ENCODE assay signal across 13 mouse cellular contexts in the genomic region with DNA sequence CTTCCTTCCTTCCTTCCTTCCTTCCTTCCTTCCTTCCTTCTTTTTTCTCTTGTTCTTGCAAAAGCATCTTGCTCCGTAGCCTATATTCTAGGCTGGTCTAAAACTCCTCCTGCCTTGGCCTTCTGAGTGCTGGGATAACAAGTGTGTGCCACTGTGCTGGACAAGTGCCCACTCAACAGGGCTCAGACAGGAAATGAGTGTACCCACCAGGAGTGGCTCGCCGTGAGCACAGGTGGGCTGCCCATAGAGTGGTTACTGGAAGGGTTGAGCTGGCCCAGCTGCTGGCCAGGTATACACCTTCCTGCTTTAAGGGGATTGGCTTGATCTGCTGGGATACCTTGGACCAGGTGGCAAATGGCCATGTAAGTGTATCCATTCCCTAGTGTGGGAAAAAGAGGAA.
A peak's percentile ranks its signal among the peaks of the same experiment; 100 is the strongest.
DNase-seq lines count a peak whose midpoint lies in the region; ATAC-seq and TF ChIP-seq lines count a peak whose summit lies in the region.
"Had no signal": no experiment of that assay in that cellular context is flagged by ENCODE, and none has a peak within 500 bp of the region (broad histone marks: within the 10 kb centered on the region; RNA-seq: fewer than 3 reads in every experiment).

No protein-coding gene starts in this region.

- no peak for TF ChIP-seq CTCF in layer of hippocampus, adult 2 months (conservative IDR thresholded peaks at IDR 0.05)
- TF ChIP-seq CTCF in small intestine, adult 2 months (IDR thresholded peaks at IDR 0.05; ENCODE audit: extremely low read depth, insufficient read length, insufficient replicate concordance, low read depth, low read length) = no peak

- H3K36me3 ChIP-seq in embryonic facial prominence, embryonic 12.5 days = no peaks in the 10 kb centered on the region
- 0 out of 2 replicates have a peak, but pooled peaks cover 1% of the 10 kb centered on the region for H3K36me3 ChIP-seq in small intestine, adult 2 months (ENCODE audit: control insufficient read depth, insufficient read depth, low read length)
- H3K36me3 ChIP-seq: hindbrain, embryonic 13.5 days; liver, embryonic 15.5 days had no signal

- 90% methylated on average over 3 of the region's 3 CpGs for WGBS in embryonic facial prominence, embryonic 12.5 days
- 55% methylated on average over 3 of the region's 3 CpGs for WGBS in small intestine, adult 2 months

- intact Hi-C loops in heart, postnatal 10 days (cut with DNase I) = no loop called here

- ATAC-seq in embryonic facial prominence, embryonic 12.5 days (ENCODE audit: insufficient number of reproducible peaks, insufficient read depth, low FRiP score, low TSS enrichment) = no peak
- ATAC-seq: forebrain, embryonic 13.5 days had no signal

- H3K9ac ChIP-seq in embryonic facial prominence, embryonic 12.5 days = no peak overlapping the region
- H3K9ac ChIP-seq: forebrain, embryonic 13.5 days; hindbrain, embryonic 13.5 days; liver, embryonic 15.5 days had no signal

- H3K4me2 ChIP-seq in embryonic facial prominence, embryonic 12.5 days (replicated peaks) = no peak overlapping the region
- H3K4me2 ChIP-seq: forebrain, embryonic 13.5 days; hindbrain, embryonic 13.5 days had no signal

- H3K9me3 ChIP-seq in embryonic facial prominence, embryonic 12.5 days = no peaks in the 10 kb centered on the region
- H3K9me3 ChIP-seq: forebrain, embryonic 13.5 days; hindbrain, embryonic 13.5 days; liver, embryonic 15.5 days had no signal

- H3K4me1 ChIP-seq in embryonic facial prominence, embryonic 12.5 days = peaks cover 81% of the 10 kb centered on the region
- H3K4me1 ChIP-seq in small intestine, adult 2 months (ENCODE audit: control insufficient read depth, insufficient read depth, insufficient read length, low read length) = peaks cover 48% of the 10 kb centered on the region

- peak; percentile 94 for DNase-seq in heart, adult 11 months
- no peak for DNase-seq in heart, postnatal 10 days
- DNase-seq in layer of hippocampus, adult 2 months (ENCODE audit: low spot score in 2 of 2) = no peak
- no peak for DNase-seq in layer of hippocampus, postnatal 10 days (ENCODE audit: low spot score in 2 of 2)
- no peak for DNase-seq in urinary bladder, postnatal 10 days (ENCODE audit: low spot score)
- DNase-seq in gastrocnemius, postnatal 4 days (ENCODE audit: low spot score in 2 of 2) = no peak
- DNase-seq: cerebellum, adult 2 months; midbrain, embryonic 14.5 days had no signal

- 0 out of 2 replicates have a peak overlapping the region, but pooled peaks have one; percentile 2 for H3K27ac ChIP-seq in layer of hippocampus, adult 2 months
- peak overlapping the region; percentile 93 for H3K27ac ChIP-seq in embryonic facial prominence, embryonic 12.5 days
- H3K27ac ChIP-seq in small intestine, adult 2 months (ENCODE audit: insufficient read depth, low read depth, low read length) = peak overlapping the region; percentile 100; the same call in 1 of the 2 replicates

- H3K4me3 ChIP-seq in layer of hippocampus, adult 2 months = no peak overlapping the region
- no peak overlapping the region for H3K4me3 ChIP-seq in embryonic facial prominence, embryonic 12.5 days
- H3K4me3 ChIP-seq in small intestine, adult 2 months (ENCODE audit: low read depth, low read length) = no peak overlapping the region
- H3K4me3 ChIP-seq: forebrain, embryonic 13.5 days; hindbrain, embryonic 13.5 days; liver, embryonic 15.5 days had no signal

- no peak for TF ChIP-seq POLR2A in small intestine, adult 2 months (IDR thresholded peaks at IDR 0.05; ENCODE audit: low read depth, low read length)

- no peaks in the 10 kb centered on the region for H3K27me3 ChIP-seq in embryonic facial prominence, embryonic 12.5 days
- H3K27me3 ChIP-seq in small intestine, adult 2 months (ENCODE audit: control insufficient read depth, insufficient read depth, low read length) = no peaks in the 10 kb centered on the region
- H3K27me3 ChIP-seq: forebrain, embryonic 13.5 days; hindbrain, embryonic 13.5 days; liver, embryonic 15.5 days had no signal

Comparison
In these comparisons a context has a peak if more than half of its experiments do, and no peak if none do; other contexts are left out.
1. H3K27ac ChIP-seq: peak in every context shown above with its lines; median percentile 100 in small intestine, adult 2 months; 93 in embryonic facial prominence, embryonic 12.5 days; 2 in layer of hippocampus, adult 2 months.